Mouse (Mus musculus) heart, postnatal 0 days (tissue): ENCODE results near the gene Gprc5c.

Source experiments
- CTCF ChIP-seq: IDR thresholded peaks from 2 replicates; pipeline ENCODE4 v1.5.1; 2016; ENCODE audit warnings: antibody characterized with exemption, control low read depth, low read depth
- EP300 ChIP-seq: IDR thresholded peaks from 2 replicates; pipeline ENCODE4 v1.6.1; 2016; ENCODE audit warnings: antibody characterized with exemption, low read depth

DNA sequence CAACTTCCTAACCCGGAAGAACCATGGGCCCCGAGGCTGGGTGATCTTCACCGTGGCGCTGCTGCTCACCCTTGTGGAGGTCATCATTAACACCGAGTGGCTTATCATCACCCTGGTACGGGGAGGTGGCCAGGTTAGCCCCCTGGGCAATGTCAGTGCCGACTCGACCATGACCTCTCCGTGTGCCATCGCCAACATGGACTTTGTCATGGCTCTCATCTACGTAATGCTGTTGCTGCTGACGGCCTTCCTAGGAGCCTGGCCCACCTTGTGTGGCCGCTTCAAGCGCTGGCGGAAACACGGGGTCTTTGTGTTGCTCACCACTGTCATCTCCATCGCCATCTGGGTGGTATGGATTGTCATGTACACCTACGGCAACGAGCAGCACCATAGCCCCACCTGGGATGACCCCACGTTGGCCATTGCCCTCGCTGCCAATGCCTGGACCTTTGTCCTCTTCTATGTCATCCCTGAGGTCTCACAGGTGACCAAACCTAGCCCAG, 13.0 kb downstream of the Gprc5c start:
- TF ChIP-seq CTCF (no peak), EP300 (no peak)
